Mouse (Mus musculus) cerebellum, adult 2 months (tissue): ENCODE results near the gene Tiam1. TPM values are rescaled to one million over a fixed set of nuclear protein-coding genes. Genes with fewer than 3 reads are reported as not detected.

Experiments
- DNase-seq, 2 experiments: peaks; one replicate each; pipeline ENCODE4 v3.0.0; 2021
- H3K27ac ChIP-seq: fragments of 200-500 bp; 2 replicates; pipeline ENCODE4 v1.5.1; 2012; ENCODE audit warnings: low read length, control low read depth, inconsistent platforms; ENCODE audit not compliant: insufficient read depth
- H3K27me3 ChIP-seq: fragments of 200-500 bp; 2 replicates; pipeline ENCODE4 v1.6.1; 2012; ENCODE audit warnings: inconsistent platforms, mild to moderate bottlenecking, low read length, moderate library complexity; ENCODE audit not compliant: control insufficient read depth, insufficient read depth
- H3K4me1 ChIP-seq: fragments of 200-500 bp; 2 replicates; pipeline ENCODE4 v1.6.1; 2011; ENCODE audit warnings: low read length; ENCODE audit not compliant: control insufficient read depth, insufficient read depth
- H3K4me3 ChIP-seq: fragments of 200-500 bp; replicated peaks from 2 replicates; pipeline ENCODE3; 2011; ENCODE audit warnings: mild to moderate bottlenecking, low read depth, low read length, control low read depth; ENCODE audit not compliant: insufficient read depth
- CTCF ChIP-seq: fragments of 200-500 bp; IDR thresholded peaks from 2 replicates; pipeline ENCODE4 v1.5.1; 2011; ENCODE audit warnings: low read depth, mild to moderate bottlenecking, control low read depth, low read length, moderate library complexity, borderline replicate concordance; ENCODE audit not compliant: insufficient read depth
- POLR2A ChIP-seq: fragments of 200-500 bp; IDR thresholded peaks from 2 replicates; pipeline ENCODE4 v1.6.1; 2011; ENCODE audit warnings: low read length, control low read depth, borderline replicate concordance; ENCODE audit not compliant: insufficient read depth
- WGBS: fragments of 180-500 bp; shearing (Covaris S2); methylation state at CpG from one replicate; pipeline ENCODE4 v1.1.7; 2018; 5-methylcytosine and 5-hydroxymethylcytosine counted together
- polyA plus RNA-seq: library from polyadenylated mRNA; depleted of rRNA; stranded (reverse); fragments of >200 nt; gene quantifications from 2 replicates; pipeline ENCODE4 v1.2.3, GENCODE M21; 2012

The Tiam1 gene
- polyA plus RNA-seq, 1 experiment: 73.6 TPM

- no peaks in the 10 kb centered on the region for H3K27me3 ChIP-seq
- no peak overlapping the region for H3K27ac ChIP-seq
- TF ChIP-seq CTCF (no peak), POLR2A (no peak)
- H3K4me1 ChIP-seq: peaks cover 5% of the 10 kb centered on the region; the same call in 1 of the 2 replicates
- WGBS: 59% methylated on average over 7 of the region's 7 CpGs
- no peak for DNase-seq
- no peak overlapping the region for H3K4me3 ChIP-seq
These were observed 308.0 kb downstream of the Tiam1 start for GRCm38 (mm10) chr16:89835551-89835950.

- DNase-seq: no peak
- Histone ChIP-seq H3K4me1 (peaks cover 16% of the 10 kb centered on the region; the same call in 1 of the 2 replicates), H3K27me3 (no peaks in the 10 kb centered on the region), H3K4me3 (no peak overlapping the region), H3K27ac (no peak overlapping the region)
- no peak for TF ChIP-seq POLR2A
- TF ChIP-seq CTCF: no peak
- 81% methylated on average over 11 of the region's 11 CpGs for WGBS
These were observed 310.6 kb downstream of the Tiam1 start for GRCm38 (mm10) chr16:89833011-89833410.

GRCm38 (mm10) chr16:89831172-89831571 is 312.4 kb downstream of the Tiam1 start:
- WGBS: 38% methylated on average over 10 of the region's 10 CpGs
- H3K4me3 ChIP-seq: no peak overlapping the region
- peak; percentile 60 to 67 for DNase-seq
- H3K27me3 ChIP-seq: no peaks in the 10 kb centered on the region
- H3K27ac ChIP-seq: no peak overlapping the region
- H3K4me1 ChIP-seq: peaks cover 18% of the 10 kb centered on the region
- no peak for TF ChIP-seq POLR2A
- TF ChIP-seq CTCF: peak; percentile 57; the same call in 1 of the 2 replicates

- WGBS: 27% methylated on average over 15 of the region's 15 CpGs
- peaks cover 18% of the 10 kb centered on the region for H3K4me1 ChIP-seq
- no peaks in the 10 kb centered on the region for H3K27me3 ChIP-seq
- H3K4me3 ChIP-seq: no peak overlapping the region
- H3K27ac ChIP-seq: no peak overlapping the region
- DNase-seq: peak in 1 of 2 experiments; percentile 49
- TF ChIP-seq CTCF (no peak), POLR2A (no peak)
These were observed 313.3 kb downstream of the Tiam1 start for GRCm38 (mm10) chr16:89830221-89830648.

GRCm38 (mm10) chr16:89827496-89828125 is 316.0 kb downstream of the Tiam1 start:
- DNase-seq: no peak
- no peak overlapping the region for H3K4me3 ChIP-seq
- no peaks in the 10 kb centered on the region for H3K27me3 ChIP-seq
- WGBS: 57% methylated on average over 17 of the region's 17 CpGs
- no peak for TF ChIP-seq CTCF
- TF ChIP-seq POLR2A: no peak
- H3K4me1 ChIP-seq: peaks cover 29% of the 10 kb centered on the region
- H3K27ac ChIP-seq: no peak overlapping the region; the same call in 1 of the 2 replicates

- 77% methylated on average over 12 of the region's 12 CpGs for WGBS
- TF ChIP-seq POLR2A (no peak), CTCF (no peak)
These were observed 317.7 kb downstream of the Tiam1 start for GRCm38 (mm10) chr16:89825875-89826274.

GRCm38 (mm10) chr16:89822882-89823281 is 320.7 kb downstream of the Tiam1 start:
- TF ChIP-seq POLR2A: no peak
- no peak; the same call in 1 of the 2 replicates for TF ChIP-seq CTCF
- no peaks in the 10 kb centered on the region for H3K27me3 ChIP-seq
- H3K4me1 ChIP-seq: peaks cover 21% of the 10 kb centered on the region
- DNase-seq: peak; percentile 73 to 86
- whole genome bisulfite sequencing: 18% methylated on average over 6 of the region's 6 CpGs
- no peak overlapping the region for H3K4me3 ChIP-seq
- no peak overlapping the region for H3K27ac ChIP-seq

More at GRCm38 (mm10) chr16:89825875-89826274, 317.7 kb downstream of the Tiam1 start:
- Histone ChIP-seq H3K27me3 (no peaks in the 10 kb centered on the region), H3K4me1 (peaks cover 33% of the 10 kb centered on the region), H3K27ac (no peak overlapping the region), H3K4me3 (no peak overlapping the region)
- no peak for DNase-seq

GRCm38 (mm10) chr16:89818661-89819060 is 324.9 kb downstream of the Tiam1 start:
- DNase-seq: no peak
- no peak overlapping the region for H3K27ac ChIP-seq
- WGBS: 66% methylated on average over 4 of the region's 4 CpGs
- H3K4me1 ChIP-seq: peaks cover 13% of the 10 kb centered on the region
- TF ChIP-seq CTCF (no peak), POLR2A (no peak)
- no peak overlapping the region for H3K4me3 ChIP-seq
- H3K27me3 ChIP-seq: no peaks in the 10 kb centered on the region
